Mouse (Mus musculus): Measurements from ENCODE around the gene Phf11a.
"Not testable (repeated sequence)": the region's sequence is repeated elsewhere in the genome, so short reads cannot be mapped to it uniquely, and the experiment has no call there.

Gene Phf11a

DNA sequence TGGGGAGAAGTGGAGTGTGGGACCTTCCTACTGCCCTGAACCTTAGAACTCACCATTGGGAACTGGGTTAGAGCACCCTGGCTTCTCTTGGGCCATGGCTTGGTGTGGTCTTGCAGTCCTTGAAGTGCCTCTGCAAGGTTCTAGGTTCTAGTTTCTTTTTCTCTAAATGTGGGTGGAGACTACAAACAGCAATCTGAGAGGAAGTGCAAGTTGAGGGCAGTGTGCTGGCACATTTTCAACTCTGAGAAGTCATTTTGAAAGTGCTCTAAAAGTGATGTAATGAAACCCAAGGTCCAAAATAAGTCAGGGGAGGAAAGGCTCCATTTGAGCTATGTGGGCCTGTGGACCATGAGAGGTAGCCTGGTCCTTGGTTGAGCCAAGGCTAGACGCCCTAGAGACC lies at the start of gene Phf11a:
Gene Phf11a (minus strand): TSS at position 132 of the 400 bp plus-strand sequence.
- not testable (repeated sequence) for DNase-seq

DNA sequence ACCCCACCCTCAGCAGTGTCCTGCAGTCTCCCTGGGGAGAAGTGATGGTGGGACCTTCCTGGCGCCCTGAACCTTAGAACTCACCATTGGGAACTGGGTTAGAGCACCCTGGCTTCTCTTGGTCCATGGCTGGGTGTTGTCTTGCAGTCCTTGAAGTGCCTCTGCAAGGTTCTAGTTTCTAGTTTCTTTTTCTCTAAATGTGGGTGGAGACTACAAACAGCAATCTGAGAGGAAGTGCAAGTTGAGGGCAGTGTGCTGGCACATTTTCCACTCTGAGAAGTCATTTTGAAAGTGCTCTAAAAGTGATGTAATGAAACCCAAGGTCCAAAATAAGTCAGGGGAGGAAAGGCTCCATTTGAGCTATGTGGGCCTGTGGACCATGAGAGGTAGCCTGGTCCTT lies 43.9 kb upstream of the Phf11a start, which contains the start of gene Phf11b:
Gene Phf11b (minus strand): TSS at position 163 of the 400 bp plus-strand sequence.
- DNase-seq = not testable (repeated sequence)

DNA sequence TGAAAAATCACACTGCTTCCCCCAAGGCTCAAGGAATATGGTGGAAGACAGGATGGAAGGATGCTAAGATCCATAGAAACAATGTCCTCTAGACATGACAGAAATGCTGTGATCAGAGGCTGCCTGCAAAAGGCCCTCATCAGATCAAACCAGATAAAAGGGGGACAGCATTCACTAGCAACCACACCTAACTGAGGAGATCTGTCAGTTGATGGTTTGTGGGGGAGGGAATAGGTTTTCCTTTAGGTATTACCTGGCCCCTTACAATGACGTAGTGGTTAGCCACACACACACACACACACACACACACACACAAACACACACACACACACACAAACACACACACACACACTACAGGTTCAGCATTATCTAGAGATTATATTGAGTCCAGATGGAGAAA lies 42.2 kb upstream of the Phf11a start:
- DNase-seq = no peak

DNA sequence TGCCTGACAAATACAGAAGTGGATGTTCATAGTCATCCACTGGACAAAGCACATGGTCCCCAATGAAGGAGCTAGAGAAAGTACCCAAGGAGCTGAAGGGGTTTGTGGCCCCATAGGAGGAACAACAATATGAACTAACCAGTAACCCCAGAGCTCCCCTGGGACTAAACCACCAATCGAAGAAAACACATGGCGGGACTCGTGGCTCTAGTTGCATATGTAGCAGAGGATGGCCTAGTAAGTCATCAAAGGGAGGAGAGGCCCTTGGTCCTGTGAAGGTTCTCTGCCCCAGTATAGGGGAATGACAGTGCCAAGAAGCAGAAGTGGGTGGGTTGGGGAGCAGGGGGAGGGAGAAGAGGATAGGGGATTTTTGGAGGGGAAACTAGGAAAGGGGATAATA lies 38.7 kb upstream of the Phf11a start:
- not testable (repeated sequence) for DNase-seq

DNA sequence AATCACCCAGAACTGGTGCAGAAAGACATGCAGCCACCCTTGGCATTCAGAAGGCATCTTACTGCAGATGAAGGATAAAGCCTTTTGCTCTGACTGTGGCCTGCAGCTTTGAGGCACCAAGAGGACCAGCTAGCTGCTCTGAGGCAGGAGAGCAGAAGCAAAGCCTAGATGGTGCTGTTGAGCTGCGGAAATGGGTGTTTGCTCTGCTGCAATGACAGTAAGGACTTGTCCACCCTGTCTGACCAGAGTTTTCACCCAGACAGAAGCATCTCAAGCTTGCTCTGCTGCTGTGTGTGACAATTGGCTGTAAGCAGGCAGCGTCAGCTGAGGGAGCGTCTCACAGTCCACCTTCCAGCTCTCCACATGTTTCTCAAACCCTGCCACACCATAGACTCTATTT lies 33.2 kb upstream of the Phf11a start:
- DNase-seq = peak; percentile 20 to 32

DNA sequence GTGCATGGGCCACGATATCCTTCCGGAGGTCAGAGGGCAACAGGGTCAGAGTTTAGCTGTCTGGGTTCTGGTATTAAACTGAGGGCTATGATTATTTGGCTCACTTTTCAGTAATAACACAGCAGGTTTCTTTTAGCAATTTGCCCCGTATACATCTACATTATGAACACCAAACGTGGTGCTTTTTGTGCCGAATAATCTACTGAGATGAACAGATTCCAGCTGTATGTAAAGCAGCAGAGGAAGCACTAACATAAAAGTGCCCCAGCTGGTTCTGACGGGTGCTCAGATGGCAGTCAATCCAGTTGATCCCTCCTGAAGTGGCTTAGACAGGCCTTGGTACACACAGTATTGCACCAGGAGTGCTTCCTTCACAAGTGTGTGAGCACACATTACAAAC lies 22.6 kb upstream of the Phf11a start:
- not testable (repeated sequence) for DNase-seq

DNA sequence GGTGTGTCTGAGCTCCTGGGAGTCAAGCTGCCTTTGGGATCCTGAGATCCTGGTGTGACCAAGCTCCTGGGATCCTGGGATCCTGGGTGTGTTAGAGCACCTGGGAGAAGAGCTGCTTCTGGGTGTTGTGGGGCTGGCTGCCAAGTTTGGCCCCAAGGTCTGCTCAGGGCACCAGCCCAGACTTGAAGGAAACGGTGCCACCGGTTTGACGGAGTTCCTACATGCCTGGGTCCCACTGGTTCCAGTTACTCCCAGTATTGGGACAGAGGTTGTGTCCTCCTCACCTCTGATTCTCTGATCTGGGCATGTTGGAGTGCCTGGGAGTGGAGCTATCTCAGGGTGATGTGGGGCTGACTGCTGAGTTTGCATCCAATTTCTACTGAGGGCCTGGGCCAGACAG lies 21.7 kb upstream of the Phf11a start:
- not testable (repeated sequence) for DNase-seq

DNA sequence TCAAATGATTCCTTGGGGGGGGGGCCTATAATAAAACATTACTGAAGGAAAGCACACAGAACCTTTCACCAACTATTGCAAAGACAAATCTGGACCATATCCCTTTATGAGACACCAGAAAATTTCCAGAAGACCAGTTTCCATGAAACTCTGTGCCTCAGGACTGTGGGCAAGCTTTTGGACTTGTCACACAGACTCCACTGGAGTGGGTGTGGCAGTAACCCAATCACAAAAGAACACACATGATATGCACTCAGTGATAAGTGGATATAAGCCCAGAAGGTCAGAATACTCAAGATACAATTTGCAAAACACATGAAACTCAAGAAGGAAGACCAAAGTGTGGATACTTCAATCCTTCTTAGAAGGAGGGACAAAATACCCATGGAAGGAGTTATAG lies 5.6 kb downstream of the Phf11a start:
- DNase-seq = not testable (repeated sequence)

DNA sequence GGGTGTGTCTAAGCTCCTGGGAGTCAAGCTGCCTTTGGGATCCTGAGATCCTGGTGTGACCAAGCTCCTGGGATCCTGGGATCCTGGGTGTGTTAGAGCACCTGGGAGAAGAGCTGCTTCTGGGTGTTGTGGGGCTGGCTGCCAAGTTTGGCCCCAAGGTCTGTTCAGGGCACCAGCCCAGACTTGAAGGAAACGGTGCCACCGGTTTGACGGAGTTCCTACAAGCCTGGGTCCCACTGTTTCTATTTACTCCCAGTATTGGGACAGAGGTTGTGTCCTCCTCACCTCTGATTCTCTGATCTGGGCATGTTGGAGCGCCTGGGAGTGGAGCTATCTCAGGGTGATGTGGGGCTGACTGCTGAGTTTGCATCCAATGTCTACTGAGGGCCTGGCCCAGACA lies 22.4 kb downstream of the Phf11a start:
- DNase-seq = not testable (repeated sequence)

DNA sequence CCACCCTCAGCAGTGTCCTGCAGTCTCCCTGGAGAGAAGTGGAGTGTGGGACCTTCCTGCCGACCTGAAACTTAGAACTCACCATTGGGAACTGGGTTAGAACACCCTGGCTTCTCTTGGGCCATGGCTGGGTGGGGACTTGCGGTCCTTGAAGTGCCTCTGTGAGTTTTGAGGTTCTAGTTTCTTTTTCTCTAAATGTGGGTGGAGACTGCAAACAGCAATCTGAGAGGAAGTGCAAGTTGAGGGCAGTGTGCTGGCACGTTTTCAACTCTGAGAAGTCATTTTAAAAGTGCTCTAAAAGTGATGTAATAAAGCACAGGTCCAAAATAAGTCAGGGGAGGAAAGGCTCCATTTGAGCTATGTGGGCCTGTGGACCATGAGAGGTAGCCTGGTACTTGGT lies 37.3 kb downstream of the Phf11a start, which contains the start of gene Gm6904:
Gene Gm6904 (minus strand): TSS at position 161 of the 400 bp plus-strand sequence.
- no peak for DNase-seq

DNA sequence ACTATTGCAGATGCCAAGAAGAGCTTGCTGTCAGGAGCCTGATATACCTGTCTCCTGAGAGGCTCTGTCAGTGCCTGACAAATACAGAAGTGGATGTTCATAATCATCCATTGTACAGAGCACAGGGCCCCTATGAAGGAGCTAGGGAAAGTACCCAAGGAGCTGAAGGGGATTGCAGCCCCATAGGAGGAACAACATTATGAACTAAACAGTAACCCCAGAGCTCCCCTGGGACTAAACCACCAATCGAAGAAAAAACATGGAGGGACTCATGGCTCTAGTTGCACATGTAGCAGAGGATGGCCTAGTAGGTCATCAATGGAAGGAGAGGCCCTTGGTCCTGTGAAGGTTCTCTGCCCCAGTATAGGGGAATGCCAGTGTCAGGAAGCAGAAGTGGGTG lies 41.5 kb downstream of the Phf11a start:
- DNase-seq = not testable (repeated sequence)

DNA sequence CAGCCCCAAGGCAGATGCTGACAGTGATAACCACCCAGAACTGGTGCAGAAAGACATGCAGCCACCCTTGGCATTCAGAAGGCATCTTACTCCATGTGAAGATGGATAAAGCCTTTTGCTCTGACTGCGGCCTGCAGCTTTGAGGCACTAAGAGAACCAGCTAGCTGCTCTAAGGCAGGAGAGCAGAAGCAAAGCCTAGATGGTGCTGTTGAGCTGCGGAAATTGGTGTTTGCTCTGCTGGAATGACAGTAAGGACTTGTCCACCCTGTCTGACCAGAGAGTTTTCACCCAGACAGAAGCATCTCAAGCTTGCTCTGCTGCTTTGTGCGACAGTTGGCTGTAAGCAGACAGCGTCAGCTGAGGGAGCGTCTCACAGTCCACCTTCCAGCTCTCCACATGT lies 47.0 kb downstream of the Phf11a start:
- DNase-seq = peak; percentile 11

DNA sequence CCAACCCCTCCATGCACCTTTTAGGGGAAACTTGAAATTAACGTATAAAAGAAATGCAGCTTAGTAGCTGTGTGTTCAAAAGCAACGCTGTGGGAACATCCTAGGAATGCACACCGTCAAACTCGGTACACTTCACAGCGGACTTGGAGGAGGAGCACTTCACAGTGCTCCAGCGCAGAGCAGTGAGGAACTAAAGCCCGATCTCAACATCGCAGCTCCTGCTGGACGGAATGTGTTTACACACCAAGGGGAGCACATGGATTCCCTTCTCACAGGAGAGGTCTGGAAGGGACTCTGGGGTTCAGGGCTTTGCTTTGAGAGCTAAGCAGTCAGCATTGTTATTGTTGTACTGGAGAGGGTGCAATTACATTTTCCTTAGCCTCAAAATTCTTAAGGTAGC lies 63.7 kb downstream of the Phf11a start:
- DNase-seq = no peak

DNA sequence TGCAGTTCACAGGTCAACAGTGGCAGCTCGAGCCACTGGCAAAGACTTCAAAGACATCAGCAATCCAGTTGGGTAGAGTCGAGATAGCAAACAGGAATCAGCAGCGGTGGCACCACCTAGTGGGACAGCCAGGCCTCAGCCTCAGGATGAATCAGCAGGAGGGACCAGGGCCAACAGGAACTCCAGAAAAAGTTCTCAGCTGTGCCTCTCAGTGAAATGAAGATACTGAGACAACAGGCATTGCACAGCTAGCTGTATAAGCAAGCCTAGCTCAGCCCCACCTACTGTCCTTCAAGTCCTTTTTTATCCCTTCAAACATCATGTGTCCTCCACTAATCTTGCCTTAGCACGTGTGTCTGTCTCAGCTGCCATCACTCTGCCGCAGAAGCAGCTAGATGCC lies 65.3 kb downstream of the Phf11a start:
- no peak for DNase-seq

DNA sequence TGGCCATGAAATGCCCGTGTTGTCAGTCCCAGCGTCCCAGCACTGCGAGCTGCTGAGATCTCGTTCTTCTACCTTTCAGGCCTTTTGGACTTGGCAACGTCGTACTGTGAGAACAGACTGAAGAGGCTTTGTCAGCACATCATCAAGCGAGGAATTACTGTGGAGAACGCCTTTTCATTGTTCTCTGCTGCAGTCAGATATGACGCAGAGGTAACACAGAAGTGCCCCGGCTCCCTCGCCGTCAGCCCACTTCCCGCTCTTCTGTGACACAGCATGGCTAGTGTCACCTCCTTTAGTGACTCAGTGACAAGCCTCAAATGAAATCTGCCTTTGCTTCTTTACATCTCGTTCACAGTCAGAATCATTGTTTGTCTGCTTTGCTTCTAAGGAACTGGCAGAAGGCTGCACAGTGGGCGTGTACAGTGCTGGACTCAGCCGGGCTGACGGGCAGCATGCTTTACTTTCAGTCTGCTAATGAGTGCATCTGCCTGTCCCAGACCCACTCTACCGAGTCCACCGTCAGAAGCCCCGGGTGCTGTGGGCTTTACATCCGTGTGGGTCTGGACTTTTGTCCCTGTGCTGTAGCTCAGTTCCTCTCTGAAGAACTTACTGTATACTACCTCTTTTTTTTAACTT lies 66.9 kb downstream of the Phf11a start:
- DNase-seq = no peak

DNA sequence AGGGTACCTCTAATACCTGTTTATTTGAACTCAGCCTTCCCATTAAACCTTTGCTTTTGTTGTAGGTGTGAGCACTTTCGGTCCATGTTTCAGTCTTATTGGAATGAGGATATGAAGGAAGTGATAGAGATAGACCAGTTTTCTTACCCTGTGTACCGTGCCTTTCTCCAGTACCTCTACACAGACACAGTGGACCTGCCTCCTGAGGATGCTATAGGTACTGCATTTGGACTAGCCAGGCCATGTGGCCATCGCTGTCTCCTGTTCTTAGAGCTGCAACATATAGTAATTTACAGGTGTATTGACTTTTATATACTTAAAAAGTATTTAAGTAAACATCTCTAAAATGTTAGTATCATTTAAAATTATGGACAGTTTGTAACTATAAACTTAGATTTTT lies 67.5 kb downstream of the Phf11a start:
- DNase-seq = peak in 1 of 2 experiments; percentile 21
